Mouse (Mus musculus) E14TG2a.4 (cell line): ENCODE results near the gene Grm6.

Source experiments
- CTCF ChIP-seq: conservative IDR thresholded peaks from 2 replicates; pipeline ENCODE4 v1.5.1; 2014; ENCODE audit warnings: low read length
- NANOG ChIP-seq: IDR thresholded peaks from 2 replicates; pipeline ENCODE4 v1.6.1; 2014; ENCODE audit warnings: borderline replicate concordance, low read length, mixed read lengths
- POU5F1 ChIP-seq: IDR thresholded peaks from 2 replicates; pipeline ENCODE4 v1.6.1; 2014; ENCODE audit warnings: low read length, borderline replicate concordance

DNA sequence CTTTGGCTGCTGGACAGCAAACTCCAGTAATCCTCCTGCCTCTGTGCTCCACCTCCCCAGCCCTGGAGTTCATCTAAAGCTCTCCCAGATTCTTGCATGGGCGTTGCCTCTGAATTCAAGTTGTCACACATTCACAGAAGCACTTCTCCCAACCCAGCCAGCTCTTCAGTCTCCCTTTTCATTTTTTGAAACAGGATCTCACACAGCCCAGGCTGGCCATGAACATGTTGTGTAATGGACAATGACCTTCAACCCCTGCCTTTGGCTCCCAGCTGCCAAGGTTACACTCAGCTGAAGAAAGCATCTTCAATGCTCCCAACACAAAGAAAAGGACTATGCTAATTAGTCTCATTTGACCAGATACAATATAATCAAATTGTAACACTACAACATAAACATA is 62.8 kb downstream of the Grm6 start:
- TF ChIP-seq CTCF (no peak), POU5F1 (no peak), NANOG (no peak)
